Mouse (Mus musculus): ENCODE measurements around the gene Nanos3. TPM values are rescaled to one million over a fixed set of nuclear protein-coding genes. Genes with fewer than 3 reads are reported as not detected.

Gene Nanos3
- total RNA-seq, 2 experiments from 2014 or later = 3.7 to 3.9 TPM

DNA sequence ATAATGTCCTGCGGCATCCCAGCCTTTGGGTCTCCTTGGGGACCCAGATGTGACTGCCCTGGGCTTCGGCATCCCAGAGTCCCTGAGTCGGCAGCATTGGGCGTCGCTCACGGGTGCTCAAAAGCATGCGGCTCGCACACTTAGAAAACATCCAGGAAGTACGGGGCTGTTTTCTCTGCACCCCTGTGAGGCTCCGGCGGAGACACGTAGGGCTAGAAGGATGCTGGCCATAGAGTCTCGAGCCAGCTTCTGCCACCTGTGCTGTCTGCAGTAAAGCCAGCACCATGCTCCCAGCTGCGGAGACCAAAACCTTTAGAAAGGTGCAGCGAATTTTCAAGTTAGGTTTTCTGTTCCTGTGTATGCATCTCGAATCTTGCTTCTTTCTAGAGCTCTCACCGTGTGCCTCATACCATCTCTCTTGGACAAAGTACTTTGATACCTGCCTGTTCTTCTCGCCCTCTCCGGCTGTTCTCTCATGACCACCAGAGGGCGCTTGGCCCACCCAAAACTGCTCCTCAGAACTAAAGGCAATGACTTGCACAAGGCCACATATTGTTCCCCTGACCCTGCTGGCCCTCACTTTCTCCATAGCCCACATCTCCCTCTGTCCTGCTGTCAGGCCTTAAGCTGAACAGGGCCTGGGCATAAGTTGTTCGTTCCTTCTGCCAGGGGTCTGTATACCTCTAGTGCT is 2.2 kb upstream of the Nanos3 start:
- no peak for DNase-seq (ENCODE audit: low spot score in 2 of 2)
- intact Hi-C loops (cut with DNase I) = loop anchor here (2.0 to 5.0 kb wide), 2 partner anchors 98 to 170 kb away; no protein-coding TSS in a partner anchor

DNA sequence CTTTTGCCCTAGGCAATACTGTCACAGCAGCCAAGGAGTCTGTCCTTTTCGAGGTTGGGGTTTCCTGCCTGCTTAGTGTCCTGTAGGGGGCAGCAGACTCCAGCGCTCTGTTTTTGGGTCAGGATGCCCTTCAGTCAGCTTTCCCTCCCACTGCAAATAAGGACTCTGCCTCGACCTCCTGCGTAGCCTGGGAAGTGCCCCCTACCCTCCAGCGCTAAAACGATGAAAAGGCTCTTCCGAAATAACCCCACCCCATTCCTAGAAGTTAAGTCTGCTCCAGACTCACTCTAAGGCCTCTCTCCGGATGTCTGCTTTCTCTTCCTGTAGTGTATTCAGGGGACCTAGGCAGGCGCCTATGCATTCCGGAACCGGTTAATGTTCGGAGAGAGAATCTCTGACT is 1.5 kb upstream of the Nanos3 start:
- intact Hi-C loops (cut with DNase I) = loop anchor here (1.0 to 5.0 kb wide), 3 partner anchors 24 to 171 kb away; no protein-coding TSS in a partner anchor

DNA sequence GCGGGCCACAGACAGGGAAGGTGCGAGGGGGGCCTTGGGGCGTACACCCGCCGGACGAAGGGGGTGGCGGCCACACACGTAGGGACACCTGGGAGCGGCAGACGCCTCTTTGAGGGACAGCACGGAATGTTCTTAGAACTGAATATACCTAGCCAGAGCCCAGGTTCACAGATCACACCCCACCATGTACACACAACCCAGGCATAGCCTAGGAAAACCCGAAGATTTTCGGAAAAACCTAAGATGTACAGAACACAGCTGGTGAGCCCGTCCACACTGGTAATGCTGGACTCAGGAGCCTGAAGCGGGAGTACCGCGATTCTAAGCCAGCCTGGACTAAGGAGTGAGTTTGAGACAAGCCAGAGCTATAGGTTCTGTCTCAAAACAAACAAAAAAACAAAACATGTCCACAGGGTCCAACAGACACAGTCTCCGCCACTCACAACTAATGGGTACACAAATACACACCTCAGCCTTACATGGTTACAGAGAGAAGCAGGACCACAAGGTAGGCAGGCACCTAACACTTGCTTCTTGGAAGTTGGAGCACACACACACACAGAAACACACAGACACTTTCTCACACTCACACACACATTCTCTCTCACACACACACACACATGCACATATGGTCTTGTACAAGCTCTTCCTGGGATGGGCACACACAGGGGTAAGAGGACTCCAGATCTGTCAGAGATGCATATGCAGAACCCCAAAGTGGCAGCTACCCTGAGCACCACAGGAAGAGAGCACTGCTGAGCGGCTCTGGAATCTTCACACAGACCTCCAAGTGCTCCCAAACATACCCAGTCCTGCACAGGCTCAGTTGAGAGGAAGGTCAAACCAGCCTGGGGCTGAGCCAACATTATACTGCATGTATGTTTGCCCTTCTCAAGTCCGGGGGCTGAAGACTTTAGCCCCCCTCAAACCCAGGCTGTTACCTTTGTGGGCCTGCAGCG is 653 bp downstream of the Nanos3 start:
- intact Hi-C loops (cut with DNase I) = loop anchor here (5.0 kb wide), 1 partner anchor 173 kb away; no protein-coding TSS in a partner anchor

More for the DNA sequence above, 1.5 kb upstream of the Nanos3 start:
- peak; percentile 75 to 78 for DNase-seq (ENCODE audit: low spot score in 2 of 2)

DNA sequence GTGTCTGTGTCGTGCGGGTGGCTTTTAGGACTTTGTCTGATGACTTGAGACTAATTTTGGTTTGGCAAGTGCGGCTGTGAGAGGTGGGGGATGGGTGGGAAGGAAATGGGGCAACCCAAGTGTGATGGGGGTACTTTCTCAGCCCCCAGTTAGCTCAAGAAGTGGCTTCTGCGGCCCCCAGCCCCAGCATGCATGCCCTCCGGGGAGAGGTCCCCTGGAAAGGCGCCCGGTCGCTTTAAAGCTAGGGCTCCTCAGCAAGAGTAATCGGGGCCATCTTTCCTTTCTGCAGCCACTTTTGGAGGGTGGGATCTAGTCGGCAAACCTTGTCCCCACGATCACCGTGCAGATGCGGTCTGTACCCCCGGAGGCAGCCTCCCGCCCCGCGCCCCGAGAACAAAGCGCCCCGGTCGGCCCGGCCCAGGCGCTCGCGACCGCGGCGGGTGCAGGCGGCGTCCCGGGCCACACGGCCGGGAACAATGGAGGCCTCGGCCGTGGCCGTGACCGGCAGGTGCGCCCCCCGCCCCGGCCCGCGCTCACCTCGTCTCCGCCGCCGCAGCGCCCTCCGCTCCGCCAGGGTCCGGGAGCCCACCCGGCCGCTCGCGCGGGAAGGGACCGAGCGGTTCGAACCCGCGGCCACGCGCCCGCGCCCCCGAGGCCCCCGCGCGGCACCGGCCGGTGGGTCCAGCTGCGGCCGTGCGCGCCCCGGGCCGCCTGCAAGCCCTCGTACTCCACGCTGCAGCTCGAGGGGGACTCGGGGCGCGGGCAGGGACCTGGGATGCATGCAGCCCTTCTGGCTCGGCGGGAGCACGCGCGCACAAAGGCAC is 1.5 kb downstream of the Nanos3 start:
- intact Hi-C loops (cut with DNase I) = no loop called here
- peak in 1 of 2 experiments; percentile 45 for DNase-seq (ENCODE audit: low spot score in 2 of 2)

More for the DNA sequence above, 653 bp downstream of the Nanos3 start:
- no peak for DNase-seq (ENCODE audit: low spot score in 2 of 2)

DNA sequence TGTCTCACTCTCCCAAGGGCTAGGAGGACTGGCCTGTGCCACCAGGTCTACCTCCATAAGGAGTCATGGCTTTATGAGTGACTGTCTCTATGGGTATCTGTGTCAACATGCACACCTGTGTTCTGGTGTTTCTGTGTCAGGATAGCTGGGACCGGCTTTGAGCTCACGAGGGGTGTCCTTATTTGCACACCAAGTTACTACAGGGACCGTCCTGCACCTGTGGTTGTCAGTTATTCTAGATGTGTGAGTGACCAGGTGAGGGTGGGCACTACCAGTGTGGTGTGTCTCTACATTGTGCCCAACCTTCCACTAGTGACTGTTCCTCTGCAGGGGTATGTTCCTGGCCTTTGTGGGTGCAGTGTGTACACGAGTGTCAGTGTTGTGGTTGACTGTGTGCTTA is 2.2 kb downstream of the Nanos3 start:
- no peak for DNase-seq (ENCODE audit: low spot score in 2 of 2)

DNA sequence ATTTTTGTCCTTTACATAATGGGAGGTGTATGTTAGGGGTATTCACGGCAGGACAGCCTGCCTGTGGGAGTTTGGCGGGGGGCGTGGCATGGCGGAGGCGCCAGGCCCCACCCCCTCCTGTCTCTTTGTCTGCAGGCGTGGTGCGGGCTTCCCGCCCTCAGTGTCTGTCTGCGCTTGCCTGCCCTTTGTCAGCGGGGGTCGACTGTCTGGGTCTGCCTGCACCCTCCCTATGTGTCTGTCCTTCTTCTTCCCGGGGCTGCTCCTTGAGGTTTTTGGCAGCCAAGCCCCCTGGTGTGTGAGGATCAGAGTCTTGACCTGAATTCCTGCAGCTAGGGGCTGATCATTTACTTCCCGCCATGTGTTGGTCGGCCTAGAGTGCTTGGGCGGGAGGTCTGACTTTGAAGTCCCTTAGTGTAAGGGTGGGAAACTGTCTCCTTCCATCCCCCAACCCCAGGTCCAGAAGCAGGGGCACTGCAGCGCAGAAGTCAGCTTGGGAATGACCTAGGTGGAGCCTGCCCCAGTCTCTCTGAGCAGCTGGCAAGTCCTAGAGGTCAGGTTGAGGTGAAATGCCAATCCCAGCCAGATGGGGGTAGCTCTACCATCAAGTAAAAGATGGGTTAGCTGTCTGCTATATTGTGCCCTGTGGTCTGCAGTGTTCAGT is 4.4 kb downstream of the Nanos3 start:
- peak in 1 of 2 experiments; percentile 18 for DNase-seq (ENCODE audit: low spot score in 2 of 2)
- intact Hi-C loops (cut with DNase I) = no loop called here

More for the DNA sequence above, 2.2 kb downstream of the Nanos3 start:
- intact Hi-C loops (cut with DNase I) = no loop called here

DNA sequence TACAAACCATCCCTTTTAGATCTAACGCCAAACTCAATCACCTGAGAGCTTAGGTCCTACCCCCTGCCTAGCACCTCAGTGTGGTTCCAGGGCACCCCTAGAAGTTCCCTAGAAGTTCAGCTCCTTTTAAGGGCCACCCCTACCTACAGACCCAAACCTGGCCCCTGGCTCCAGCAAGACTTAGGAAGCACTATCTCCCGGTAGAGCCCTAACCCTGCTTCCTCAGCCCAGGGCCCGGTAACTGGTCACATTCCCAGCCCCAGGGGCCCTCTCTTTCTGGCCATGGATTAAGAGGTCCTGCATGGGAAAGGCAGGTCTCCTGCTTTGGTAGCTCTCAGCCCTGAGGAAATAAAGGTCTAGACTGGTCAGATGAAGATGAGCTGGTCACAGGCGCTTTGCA is 5.1 kb downstream of the Nanos3 start:
- DNase-seq (ENCODE audit: low spot score in 2 of 2) = no peak
- intact Hi-C loops (cut with DNase I) = loop anchor here (5.0 kb wide), 1 partner anchor 32 kb away; no protein-coding TSS in a partner anchor

DNA sequence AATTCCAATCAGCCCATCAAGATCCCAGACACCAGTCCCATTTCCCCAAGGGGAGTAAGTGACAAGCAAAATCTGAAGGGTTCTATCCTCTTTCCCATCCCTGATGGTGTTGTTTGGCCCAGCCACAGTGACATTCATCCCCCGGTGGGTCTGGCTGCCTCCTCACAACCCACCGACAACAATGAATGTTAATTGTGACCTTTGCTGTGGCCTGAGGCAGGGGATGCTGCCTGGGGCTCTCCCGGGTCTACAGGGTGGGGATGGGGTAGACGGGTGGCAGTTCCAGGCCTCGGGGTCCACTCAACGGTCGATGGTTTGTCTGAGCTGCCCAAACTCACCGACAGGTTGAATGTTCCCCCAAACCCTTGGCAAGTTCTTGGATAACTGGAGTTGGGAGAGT is 6.4 kb downstream of the Nanos3 start:
- intact Hi-C loops (cut with DNase I) = loop anchor here (5.0 kb wide), 1 partner anchor 34 kb away; no protein-coding TSS in a partner anchor
- no peak for DNase-seq (ENCODE audit: low spot score in 2 of 2)

DNA sequence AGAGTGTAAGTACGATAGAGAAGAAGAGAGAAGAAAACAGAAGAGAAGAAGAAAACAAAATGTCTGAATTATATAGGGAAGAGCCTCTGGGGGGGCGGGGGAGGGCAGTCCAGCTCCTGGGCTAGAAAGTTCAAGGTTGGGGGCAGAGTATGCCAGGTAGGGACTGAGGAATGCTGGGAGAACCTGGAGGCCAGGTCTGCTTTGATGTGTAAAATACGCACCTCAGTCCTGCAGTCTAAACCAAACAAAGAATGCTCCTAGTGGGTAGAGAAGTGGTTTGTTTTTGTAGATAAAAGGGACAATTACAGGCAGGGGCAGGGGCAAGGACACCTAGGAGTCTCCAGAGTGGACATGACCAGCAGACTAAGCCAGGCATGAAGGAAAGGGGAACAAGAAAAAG is 7.6 kb downstream of the Nanos3 start:
- DNase-seq (ENCODE audit: low spot score in 2 of 2) = no peak
- intact Hi-C loops (cut with DNase I) = loop anchor here (5.0 kb wide), 1 partner anchor 35 kb away; no protein-coding TSS in a partner anchor

DNA sequence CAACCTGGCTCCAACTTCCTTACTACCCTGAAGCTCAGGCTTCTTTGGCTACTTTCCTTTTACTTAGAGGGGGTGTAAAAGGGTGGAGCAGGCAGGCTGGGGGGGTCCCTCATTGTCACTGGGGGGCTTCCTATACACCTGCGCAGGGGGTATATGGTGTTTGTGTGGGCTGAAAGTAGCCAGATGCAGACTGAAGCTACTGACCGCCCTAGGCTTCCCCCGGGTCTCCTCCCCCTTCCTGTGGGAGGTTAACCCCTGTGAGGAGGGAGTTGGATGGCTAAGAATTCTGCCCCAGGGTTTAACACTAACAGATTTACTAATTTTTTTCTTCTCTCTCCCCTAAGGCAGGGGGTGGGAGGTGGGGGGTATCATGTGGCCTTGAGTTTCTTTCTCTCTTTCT is 8.5 kb downstream of the Nanos3 start:
- no peak for DNase-seq (ENCODE audit: low spot score in 2 of 2)

DNA sequence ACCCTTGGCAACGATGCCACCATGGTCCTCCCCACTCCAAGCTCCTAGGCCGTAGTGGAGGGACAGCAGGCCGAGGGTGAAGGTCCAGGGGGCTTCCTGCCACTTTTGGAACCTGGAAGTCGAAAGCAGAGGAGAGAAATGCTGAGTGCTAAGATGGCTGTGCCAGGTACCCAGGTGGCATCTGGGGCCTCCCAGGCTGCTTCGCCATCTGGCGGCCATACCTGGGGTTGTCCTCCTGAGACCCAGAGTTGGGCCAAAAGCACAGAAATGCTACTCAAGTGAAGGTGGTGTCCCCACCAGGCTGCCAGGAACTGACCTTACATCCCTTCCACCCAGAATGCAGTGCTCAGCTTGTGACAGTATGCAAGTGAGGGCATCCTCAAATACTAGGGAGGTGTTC is 11.2 kb downstream of the Nanos3 start:
- intact Hi-C loops (cut with DNase I) = no loop called here

More for the DNA sequence above, 8.5 kb downstream of the Nanos3 start:
- intact Hi-C loops (cut with DNase I) = loop anchor here (5.0 kb wide), 1 partner anchor 36 kb away; no protein-coding TSS in a partner anchor

DNA sequence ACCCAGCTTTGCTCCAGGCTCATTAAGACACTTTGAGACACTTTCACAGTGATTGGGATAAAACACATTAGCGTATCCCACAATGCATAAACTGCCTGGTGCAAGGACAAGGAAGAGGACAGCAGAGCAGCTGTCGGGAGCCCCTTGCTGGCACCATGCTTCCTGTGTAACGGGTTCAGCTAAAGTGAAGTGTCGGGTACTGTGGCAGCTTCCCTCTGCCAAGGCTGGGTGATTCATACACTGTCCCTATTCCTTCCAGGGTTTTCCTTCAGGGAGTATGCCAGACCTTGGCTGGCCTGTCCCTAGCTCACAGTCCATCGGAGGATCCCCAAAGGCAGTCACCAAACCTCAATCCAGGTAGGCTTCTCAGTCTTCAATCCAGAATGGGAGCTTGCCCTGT is 14.9 kb downstream of the Nanos3 start:
- no peak for DNase-seq (ENCODE audit: low spot score in 2 of 2)
- intact Hi-C loops (cut with DNase I) = no loop called here

More for the DNA sequence above, 11.2 kb downstream of the Nanos3 start:
- DNase-seq (ENCODE audit: low spot score in 2 of 2) = no peak

DNA sequence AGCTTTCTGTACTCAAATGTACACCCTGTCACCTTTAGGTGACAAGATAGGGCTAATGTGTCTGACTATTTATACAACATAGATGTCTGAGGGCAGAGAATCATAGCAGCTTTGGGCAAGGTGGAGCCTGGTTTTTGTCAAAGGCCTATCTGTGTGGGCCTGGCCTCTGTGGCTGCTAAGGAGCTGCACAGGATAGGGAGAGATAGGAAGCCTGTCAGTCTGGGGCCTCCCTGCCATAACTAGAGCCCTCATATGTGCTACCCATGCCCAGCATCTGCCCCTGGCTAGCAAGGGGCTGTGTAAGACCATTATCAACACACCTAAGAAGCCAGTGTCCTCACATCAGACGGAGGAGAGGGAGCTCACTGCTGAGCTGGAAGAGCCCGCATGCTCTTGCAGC is 17.3 kb downstream of the Nanos3 start:
- DNase-seq (ENCODE audit: low spot score in 2 of 2) = peak in 1 of 2 experiments; percentile 15
- intact Hi-C loops (cut with DNase I) = no loop called here

DNA sequence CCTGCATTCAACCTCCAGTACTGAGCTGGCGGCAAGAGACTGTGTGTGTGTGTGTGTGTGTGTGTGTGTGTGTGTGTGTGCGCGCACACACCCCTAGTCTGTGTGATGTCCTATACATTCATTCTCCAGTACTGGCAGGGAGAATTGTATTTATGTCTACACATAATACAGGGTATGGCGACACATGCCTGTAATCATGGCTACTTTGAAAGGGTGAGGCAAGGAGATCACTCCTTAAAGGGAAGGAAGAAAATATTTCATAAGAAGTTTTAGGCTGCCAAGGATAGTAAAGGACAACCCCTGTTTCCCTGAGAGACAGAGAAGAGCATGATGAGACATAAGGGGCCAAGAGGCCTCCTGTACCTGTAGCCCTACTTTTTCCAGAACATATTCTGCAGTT is 27.4 kb downstream of the Nanos3 start:
- intact Hi-C loops (cut with DNase I) = no loop called here

DNA sequence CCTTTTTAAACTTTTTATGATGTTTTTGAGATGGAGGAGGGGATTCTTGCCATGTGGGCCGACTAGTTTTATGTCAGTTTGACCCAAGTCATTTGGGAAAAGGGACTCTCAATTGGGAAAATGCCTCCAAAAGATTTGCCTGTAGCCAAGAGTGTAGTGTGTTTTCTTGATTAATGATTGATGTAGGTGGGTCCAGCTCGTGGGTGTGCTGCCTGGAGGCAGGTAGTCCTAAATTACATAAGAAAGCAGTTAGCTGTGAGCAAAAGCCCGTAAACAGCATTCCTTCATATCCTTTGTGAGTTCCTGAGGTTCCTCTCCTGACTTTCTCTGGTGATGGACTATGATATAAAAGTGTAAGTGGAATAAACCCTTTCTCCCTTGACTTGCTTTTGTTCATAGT is 35.8 kb downstream of the Nanos3 start:
- DNase-seq (ENCODE audit: low spot score in 2 of 2) = no peak
- intact Hi-C loops (cut with DNase I) = no loop called here

More for the DNA sequence above, 27.4 kb downstream of the Nanos3 start:
- no peak for DNase-seq (ENCODE audit: low spot score in 2 of 2)

DNA sequence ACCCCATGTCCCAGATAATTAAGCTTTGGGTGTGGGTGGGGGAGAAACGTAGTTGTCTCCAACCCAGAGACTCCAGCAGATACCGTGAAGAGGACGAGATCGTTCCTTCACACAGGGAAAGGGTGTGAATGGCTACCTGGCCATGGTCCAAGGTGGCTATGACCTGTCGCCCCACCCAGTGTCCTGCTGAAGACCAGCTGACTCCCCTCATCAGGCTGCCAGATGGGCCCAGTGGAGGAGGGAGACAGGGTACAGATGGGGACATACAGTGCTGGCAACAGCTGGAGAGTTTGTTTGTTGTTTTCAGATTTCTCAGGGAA is 36.5 kb downstream of the Nanos3 start:
- intact Hi-C loops (cut with DNase I) = no loop called here
- no peak for DNase-seq (ENCODE audit: low spot score in 2 of 2)

DNA sequence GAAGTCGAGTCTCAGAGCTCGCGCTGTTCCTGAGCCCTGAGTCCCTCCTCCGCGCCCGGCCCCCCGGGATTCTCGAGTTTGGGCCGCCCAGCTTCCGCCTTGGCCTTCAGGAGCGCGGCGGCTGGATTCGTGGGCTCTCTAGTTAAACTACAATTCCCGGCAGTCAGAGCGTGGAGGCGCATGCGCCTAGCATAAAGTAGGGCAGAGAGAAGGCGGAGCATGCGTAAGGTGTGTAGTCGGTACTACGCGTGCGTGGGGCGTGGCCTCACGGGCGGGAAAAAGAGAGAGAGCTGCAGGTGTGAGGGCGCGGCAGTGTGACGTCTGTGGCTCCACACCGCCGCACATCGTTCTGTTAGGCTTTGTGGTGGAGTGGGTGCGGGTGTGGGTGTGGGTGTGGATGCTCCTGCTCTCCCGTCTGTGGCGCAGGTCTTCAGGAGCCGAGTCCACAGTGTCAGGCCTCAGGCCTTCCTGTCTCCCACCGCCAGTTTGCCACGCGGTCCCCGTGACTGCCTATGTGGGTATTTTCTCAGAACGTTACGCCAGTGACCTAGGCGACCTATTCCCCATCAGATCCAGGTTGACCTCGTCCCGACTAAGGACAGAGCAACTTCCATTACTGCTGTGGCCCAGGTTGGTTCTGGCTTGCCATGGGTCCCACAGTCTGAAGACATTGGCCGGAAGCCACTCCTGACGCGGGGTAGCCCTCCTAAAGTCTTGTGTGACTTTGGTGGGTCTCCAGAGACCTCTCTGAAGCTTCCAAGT is 37.1 kb downstream of the Nanos3 start, which contains the start of the genes Cc2d1a and 4930432K21Rik:
TSS of gene Cc2d1a (minus strand) at position 168 of the 762 bp plus-strand sequence.
TSS of gene 4930432K21Rik (plus strand) at position 257 of the 762 bp plus-strand sequence.
- intact Hi-C loops (cut with DNase I) = no loop called here
- peak; percentile 94 to 95 for DNase-seq (ENCODE audit: low spot score in 2 of 2)

DNA sequence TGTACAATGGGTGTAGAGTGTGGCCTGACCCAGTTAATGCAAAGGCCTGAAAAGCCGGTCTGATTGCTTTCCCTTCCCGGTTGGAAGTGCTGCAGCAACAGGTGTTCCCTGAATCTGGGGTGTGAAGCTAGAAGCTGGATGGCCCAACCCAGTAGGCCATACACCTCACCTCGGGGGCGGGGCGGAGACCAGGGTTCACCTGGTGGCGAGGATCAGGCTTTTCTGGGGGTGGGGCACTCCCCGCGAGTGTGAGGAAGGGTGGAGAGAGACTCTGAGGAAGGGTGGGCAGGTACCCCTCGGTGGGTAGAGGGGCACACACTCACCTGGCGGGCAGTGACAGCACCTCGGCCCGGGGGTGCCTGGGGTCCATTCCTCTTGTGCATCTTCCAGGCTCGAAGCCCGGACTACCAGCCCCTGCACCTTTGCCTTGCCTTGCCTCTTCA is 37.7 kb downstream of the Nanos3 start:
- intact Hi-C loops (cut with DNase I) = no loop called here
- no peak for DNase-seq (ENCODE audit: low spot score in 2 of 2)

All from left cerebral cortex, postnatal 36 days (tissue).